Mouse (Mus musculus): ENCODE results near the gene Prkca. TPM values are rescaled to one million over a fixed set of nuclear protein-coding genes. Genes with fewer than 3 reads are reported as not detected.
A peak's percentile ranks its signal among the peaks of the same experiment; 100 is the strongest.

Gene Prkca
- polyA plus RNA-seq, 1 experiment: 266 TPM

DNA sequence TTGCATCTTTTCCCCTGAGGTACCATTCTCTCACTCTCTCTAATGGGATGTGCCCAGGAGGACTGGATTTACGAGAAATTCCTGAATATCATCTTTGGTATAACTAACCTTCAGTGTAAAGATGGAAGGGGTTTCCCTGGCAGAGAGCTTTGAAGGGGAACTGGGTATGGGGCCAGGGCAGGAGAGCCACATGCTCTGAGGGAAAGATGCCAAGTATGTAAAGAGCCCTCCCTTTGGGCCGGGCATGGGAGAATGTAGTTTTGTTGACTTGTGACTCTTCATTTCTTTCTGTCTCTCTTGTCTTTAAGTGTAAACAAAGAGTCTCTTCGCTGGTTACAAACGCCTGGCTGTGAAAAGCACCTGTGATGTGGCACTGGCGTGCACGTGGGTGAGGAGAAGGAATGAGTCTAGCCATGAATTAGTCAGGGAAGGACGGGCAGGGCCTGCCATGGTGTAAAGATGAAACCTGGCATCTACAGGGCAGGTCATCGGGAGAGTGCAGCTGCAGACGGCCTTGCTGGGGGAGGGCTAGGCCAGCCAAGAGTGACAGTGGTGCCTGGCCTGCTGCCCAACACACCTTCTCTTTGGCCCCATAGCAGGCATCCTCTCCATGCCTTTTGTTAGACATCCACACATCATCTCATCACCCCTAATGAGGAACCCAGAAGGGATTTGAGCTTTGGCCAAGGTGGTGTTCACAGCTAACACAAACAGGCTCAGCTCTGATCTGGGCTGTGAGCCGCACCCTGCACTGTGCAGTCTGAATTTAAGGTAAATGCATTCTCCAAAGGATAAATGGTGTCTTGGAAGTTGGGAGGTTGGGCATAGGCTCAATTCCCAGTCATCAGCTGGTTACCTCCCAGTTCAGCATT, 388.3 kb downstream of the Prkca start:
- WGBS: 61% methylated on average over 10 of the region's 10 CpGs
- Histone ChIP-seq H3K27ac (ENCODE audit: insufficient read depth, low read depth, low read length) (peak overlapping the region; percentile 21; the same call in 1 of the 2 replicates), H3K4me1 (ENCODE audit: control insufficient read depth, insufficient read depth, low read length) (peaks cover 14% of the 10 kb centered on the region), H3K4me3 (ENCODE audit: insufficient read depth, low read depth, low read length) (no peak overlapping the region)
- TF ChIP-seq CTCF (IDR thresholded peaks at IDR 0.05; ENCODE audit: insufficient read depth, low read depth, low read length): no peak
- TF ChIP-seq POLR2A (IDR thresholded peaks at IDR 0.05; ENCODE audit: insufficient read depth, low read depth, low read length): no peak

GRCm38 (mm10) chr11:107951431-107951830, 392.3 kb downstream of the Prkca start:
- Histone ChIP-seq H3K4me3 (ENCODE audit: insufficient read depth, low read depth, low read length) (no peak overlapping the region), H3K4me1 (ENCODE audit: control insufficient read depth, insufficient read depth, low read length) (peaks cover 18% of the 10 kb centered on the region), H3K27ac (ENCODE audit: insufficient read depth, low read depth, low read length) (peak overlapping the region; percentile 64)
- TF ChIP-seq CTCF (IDR thresholded peaks at IDR 0.05; ENCODE audit: insufficient read depth, low read depth, low read length) (no peak), POLR2A (IDR thresholded peaks at IDR 0.05; ENCODE audit: insufficient read depth, low read depth, low read length) (no peak)
- 35% methylated on average over 11 of the region's 11 CpGs for WGBS

DNA sequence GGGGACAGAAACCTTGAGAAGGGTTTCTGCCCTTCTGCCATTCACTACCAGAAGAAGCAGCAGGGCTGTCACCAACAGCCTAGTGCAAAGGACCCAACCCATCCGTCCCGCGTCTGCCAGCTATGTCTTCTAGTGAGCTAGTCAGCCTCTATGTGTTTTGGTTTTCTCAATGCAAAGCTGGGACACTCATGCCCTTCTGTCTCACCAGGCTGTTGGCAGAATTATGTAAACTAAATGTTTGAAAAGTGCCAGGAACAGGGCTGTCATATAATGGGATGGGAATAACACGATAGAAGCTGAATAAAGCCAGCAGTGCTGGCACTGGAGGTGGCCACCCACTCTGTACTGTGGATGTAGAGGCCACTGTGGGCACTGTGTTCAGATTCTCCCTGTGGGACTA, 393.1 kb downstream of the Prkca start:
- TF ChIP-seq POLR2A (IDR thresholded peaks at IDR 0.05; ENCODE audit: insufficient read depth, low read depth, low read length): no peak
- TF ChIP-seq CTCF (IDR thresholded peaks at IDR 0.05; ENCODE audit: insufficient read depth, low read depth, low read length): no peak
- 73% methylated on average over 4 of the region's 4 CpGs for WGBS
- H3K4me3 ChIP-seq (ENCODE audit: insufficient read depth, low read depth, low read length): no peak overlapping the region
- peaks cover 17% of the 10 kb centered on the region for H3K4me1 ChIP-seq (ENCODE audit: control insufficient read depth, insufficient read depth, low read length)
- peak overlapping the region; percentile 64; the same call in 1 of the 2 replicates for H3K27ac ChIP-seq (ENCODE audit: insufficient read depth, low read depth, low read length)

DNA sequence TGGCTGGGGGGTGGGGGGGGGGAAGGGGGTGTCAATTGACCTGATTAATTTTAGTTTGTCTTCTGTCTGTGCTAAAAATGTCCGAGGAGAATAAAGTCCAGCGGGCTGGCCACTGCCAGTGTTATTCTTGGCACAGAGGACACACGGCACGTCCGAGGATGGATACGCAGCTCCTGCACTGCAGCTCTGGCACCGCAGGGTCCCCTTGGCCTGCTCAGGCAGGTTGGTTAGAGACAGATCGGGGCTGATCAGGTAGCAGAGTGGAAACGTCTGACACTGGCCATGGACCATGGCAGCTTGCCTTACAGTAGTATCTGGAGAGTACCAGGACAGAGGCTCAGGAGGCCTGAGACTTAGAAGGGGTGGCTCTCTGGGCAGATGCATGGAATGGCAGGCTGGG, 393.5 kb downstream of the Prkca start:
- no peak overlapping the region for H3K27ac ChIP-seq (ENCODE audit: insufficient read depth, low read depth, low read length)
- no peak for TF ChIP-seq POLR2A (IDR thresholded peaks at IDR 0.05; ENCODE audit: insufficient read depth, low read depth, low read length)
- no peak for TF ChIP-seq CTCF (IDR thresholded peaks at IDR 0.05; ENCODE audit: insufficient read depth, low read depth, low read length)

GRCm38 (mm10) chr11:107947951-107948350, 395.8 kb downstream of the Prkca start:
- H3K4me3 ChIP-seq (ENCODE audit: insufficient read depth, low read depth, low read length): no peak overlapping the region
- no peak for TF ChIP-seq POLR2A (IDR thresholded peaks at IDR 0.05; ENCODE audit: insufficient read depth, low read depth, low read length)
- TF ChIP-seq CTCF (IDR thresholded peaks at IDR 0.05; ENCODE audit: insufficient read depth, low read depth, low read length): no peak
- no peak overlapping the region for H3K27ac ChIP-seq (ENCODE audit: insufficient read depth, low read depth, low read length)
- WGBS: 98% methylated on average over 1 of the region's 1 CpGs
- peaks cover 9% of the 10 kb centered on the region for H3K4me1 ChIP-seq (ENCODE audit: control insufficient read depth, insufficient read depth, low read length)

More for the DNA sequence above, 393.5 kb downstream of the Prkca start:
- 67% methylated on average over 9 of the region's 9 CpGs for WGBS
- Histone ChIP-seq H3K4me3 (ENCODE audit: insufficient read depth, low read depth, low read length) (no peak overlapping the region), H3K4me1 (ENCODE audit: control insufficient read depth, insufficient read depth, low read length) (peaks cover 13% of the 10 kb centered on the region)

DNA sequence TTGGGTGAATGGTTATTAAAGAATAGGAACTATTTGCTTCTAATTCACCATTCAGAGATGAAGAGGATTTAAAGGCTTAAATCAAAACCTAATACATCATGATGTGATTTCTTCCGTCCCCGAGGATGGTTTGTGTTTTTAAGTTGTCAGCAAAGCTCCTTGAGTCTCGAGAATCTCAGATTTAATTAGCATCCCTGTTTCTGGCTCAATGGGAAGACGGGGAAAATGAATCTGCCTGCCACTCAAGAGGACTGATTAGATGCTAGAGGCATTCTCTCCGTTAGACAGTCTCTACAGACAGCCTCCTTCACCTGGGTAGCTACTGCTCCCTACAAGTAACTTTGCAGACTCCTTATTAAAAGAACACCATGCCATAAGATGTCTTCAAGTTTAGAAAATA, 396.9 kb downstream of the Prkca start:
- WGBS: 50% methylated on average over 5 of the region's 5 CpGs

DNA sequence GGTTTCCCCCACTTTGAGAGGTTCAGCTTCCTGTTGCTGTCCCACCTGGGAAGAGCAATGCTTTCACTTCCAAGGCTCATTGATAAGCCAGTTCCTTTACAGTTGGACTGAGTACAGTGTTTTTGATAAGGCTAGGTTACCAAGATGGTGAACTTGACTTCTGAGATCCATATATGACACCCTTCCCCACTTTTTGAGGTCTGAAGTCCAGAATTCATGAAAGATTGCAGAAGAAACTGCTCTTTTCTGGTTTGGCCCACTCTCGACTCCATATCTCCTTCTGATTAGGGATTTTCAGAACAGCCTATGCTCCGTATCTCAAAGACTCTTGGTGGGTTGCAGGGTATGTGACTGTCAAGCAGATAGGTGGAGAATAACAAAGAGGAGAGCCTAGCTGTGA, 406.8 kb downstream of the Prkca start:
- no peak overlapping the region for H3K4me3 ChIP-seq (ENCODE audit: insufficient read depth, low read depth, low read length)
- WGBS: 98% methylated on average over 2 of the region's 2 CpGs

More for the DNA sequence above, 396.9 kb downstream of the Prkca start:
- Histone ChIP-seq H3K4me3 (ENCODE audit: insufficient read depth, low read depth, low read length) (no peak overlapping the region), H3K4me1 (ENCODE audit: control insufficient read depth, insufficient read depth, low read length) (peaks cover 9% of the 10 kb centered on the region), H3K27ac (ENCODE audit: insufficient read depth, low read depth, low read length) (no peak overlapping the region)
- no peak for TF ChIP-seq POLR2A (IDR thresholded peaks at IDR 0.05; ENCODE audit: insufficient read depth, low read depth, low read length)
- no peak for TF ChIP-seq CTCF (IDR thresholded peaks at IDR 0.05; ENCODE audit: insufficient read depth, low read depth, low read length)

DNA sequence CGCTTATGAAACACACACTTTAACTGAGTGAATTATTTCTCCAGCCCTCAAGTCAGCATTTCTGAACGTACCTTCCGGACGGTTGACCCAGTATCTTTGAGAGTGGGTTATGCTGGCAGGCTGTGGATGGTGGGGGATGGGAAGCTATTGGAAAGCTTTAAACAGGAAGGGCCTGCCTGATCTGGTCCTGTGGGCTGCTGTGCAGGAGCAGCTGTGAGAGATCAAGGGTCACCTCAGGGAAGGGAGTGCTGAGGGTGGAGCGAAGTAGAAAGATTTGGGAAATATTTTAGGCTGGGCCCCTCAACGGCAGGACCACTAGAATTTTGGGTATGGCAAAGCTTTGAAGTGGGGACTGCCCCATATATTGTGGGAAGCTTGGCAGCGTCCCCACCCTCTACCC, 412.0 kb downstream of the Prkca start:
- Histone ChIP-seq H3K4me1 (ENCODE audit: control insufficient read depth, insufficient read depth, low read length) (peaks cover 16% of the 10 kb centered on the region), H3K27ac (ENCODE audit: insufficient read depth, low read depth, low read length) (no peak overlapping the region), H3K4me3 (ENCODE audit: insufficient read depth, low read depth, low read length) (no peak overlapping the region)
- WGBS: 68% methylated on average over 7 of the region's 7 CpGs
- TF ChIP-seq POLR2A (IDR thresholded peaks at IDR 0.05; ENCODE audit: insufficient read depth, low read depth, low read length): no peak
- no peak for TF ChIP-seq CTCF (IDR thresholded peaks at IDR 0.05; ENCODE audit: insufficient read depth, low read depth, low read length)

More for the DNA sequence above, 406.8 kb downstream of the Prkca start:
- peaks cover 3% of the 10 kb centered on the region; the same call in 1 of the 2 replicates for H3K4me1 ChIP-seq (ENCODE audit: control insufficient read depth, insufficient read depth, low read length)
- no peak overlapping the region for H3K27ac ChIP-seq (ENCODE audit: insufficient read depth, low read depth, low read length)
- TF ChIP-seq CTCF (IDR thresholded peaks at IDR 0.05; ENCODE audit: insufficient read depth, low read depth, low read length) (no peak), POLR2A (IDR thresholded peaks at IDR 0.05; ENCODE audit: insufficient read depth, low read depth, low read length) (no peak)

DNA sequence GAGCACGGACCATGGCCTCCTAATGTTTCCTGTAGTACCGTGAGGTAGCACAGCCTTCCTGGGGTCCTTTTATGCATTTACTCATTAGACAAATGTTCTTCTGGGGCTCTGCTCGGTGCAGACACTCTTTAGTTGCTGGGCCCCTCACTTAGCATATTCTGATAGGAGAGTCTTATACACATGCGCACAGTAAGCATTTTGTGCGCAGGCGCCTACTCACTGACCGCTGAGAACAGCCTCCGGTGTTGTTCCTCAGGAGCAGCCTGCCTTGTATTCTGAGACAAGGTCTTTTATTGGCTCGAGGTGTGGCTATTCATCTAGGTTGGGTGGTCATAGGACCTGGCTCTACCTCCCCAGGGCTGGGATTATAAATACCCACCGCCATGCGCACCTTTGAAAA, 412.4 kb downstream of the Prkca start:
- Histone ChIP-seq H3K4me1 (ENCODE audit: control insufficient read depth, insufficient read depth, low read length) (peaks cover 16% of the 10 kb centered on the region), H3K27ac (ENCODE audit: insufficient read depth, low read depth, low read length) (peak overlapping the region; percentile 17; the same call in 1 of the 2 replicates), H3K4me3 (ENCODE audit: insufficient read depth, low read depth, low read length) (no peak overlapping the region)
- WGBS: 81% methylated on average over 11 of the region's 11 CpGs
- TF ChIP-seq POLR2A (IDR thresholded peaks at IDR 0.05; ENCODE audit: insufficient read depth, low read depth, low read length): no peak
- no peak for TF ChIP-seq CTCF (IDR thresholded peaks at IDR 0.05; ENCODE audit: insufficient read depth, low read depth, low read length)

All from olfactory bulb, adult 2 months (tissue).